Mouse (Mus musculus): ENCODE measurements around the gene Chd9. TPM values are rescaled to one million over a fixed set of nuclear protein-coding genes. Genes with fewer than 3 reads are reported as not detected.

Gene Chd9
- polyA plus RNA-seq, 1 experiment from 2014 or later, result 10.8 TPM

GRCm38 (mm10) chr8:90843127-90843526 lies 15.0 kb downstream of the Chd9 start:
- H3K4me2 ChIP-seq, result no peak overlapping the region
- DNase-seq (no peak), ATAC-seq (ENCODE audit: low read depth) (no peak)
- H3K27me3 ChIP-seq, result no peaks in the 10 kb centered on the region
- H3K9ac ChIP-seq, result no peak overlapping the region
- 66% methylated on average over 6 of the region's 6 CpGs for WGBS (ENCODE audit: insufficient replicate concordance)
- H3K27ac ChIP-seq, result no peak overlapping the region
- no peaks in the 10 kb centered on the region for H3K36me3 ChIP-seq
- no peaks in the 10 kb centered on the region for H3K9me3 ChIP-seq (replicated peaks)
- H3K4me3 ChIP-seq (replicated peaks), result no peak overlapping the region
- no peaks in the 10 kb centered on the region for H3K4me1 ChIP-seq (replicated peaks)

DNA sequence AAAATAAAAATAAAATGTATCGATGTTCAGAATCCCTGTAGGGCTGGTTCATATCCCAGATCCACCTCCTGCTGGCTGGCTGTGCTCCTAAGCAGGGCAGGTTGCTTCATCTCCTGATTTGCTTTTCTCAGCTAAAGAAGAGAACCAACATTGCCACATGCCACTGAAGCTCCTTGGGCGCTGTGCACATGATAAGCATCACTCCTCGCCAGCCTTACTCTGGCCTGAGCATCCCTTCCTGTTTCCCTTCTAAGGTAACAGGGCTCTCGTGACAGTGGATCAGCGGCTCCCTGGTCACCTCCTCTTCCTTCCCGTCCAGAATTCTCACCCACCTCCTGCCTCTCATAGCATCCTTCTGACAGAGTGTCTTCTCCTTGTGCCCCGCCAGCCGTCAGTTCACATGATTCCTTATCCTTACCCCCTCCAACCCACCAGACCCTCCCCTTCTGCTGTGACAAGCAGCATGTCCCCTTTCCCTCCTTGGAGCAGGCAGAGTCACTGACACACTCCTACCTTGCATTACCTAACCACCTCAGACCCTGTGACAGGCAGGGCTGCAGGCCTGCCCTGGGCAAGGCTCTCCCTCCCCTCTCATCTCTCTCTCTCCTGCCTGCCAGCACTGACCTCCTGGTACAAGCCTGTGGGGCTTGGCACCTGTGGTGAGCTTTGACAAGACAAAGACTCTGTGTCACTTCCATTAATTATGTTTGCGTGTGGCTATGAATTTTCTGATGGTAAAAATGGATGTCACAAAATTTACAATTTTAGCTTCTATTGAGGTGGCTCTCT lies 16.2 kb downstream of the Chd9 start:
- no peak overlapping the region for H3K4me3 ChIP-seq (replicated peaks)
- no peak overlapping the region for H3K27ac ChIP-seq
- 54% methylated on average over 9 of the region's 9 CpGs for WGBS (ENCODE audit: insufficient replicate concordance)
- no peak overlapping the region for H3K4me2 ChIP-seq
- no peaks in the 10 kb centered on the region for H3K4me1 ChIP-seq (replicated peaks)
- no peaks in the 10 kb centered on the region for H3K9me3 ChIP-seq (replicated peaks)
- H3K27me3 ChIP-seq, result no peaks in the 10 kb centered on the region
- DNase-seq (no peak), ATAC-seq (ENCODE audit: low read depth) (no peak)
- no peak overlapping the region for H3K9ac ChIP-seq
- H3K36me3 ChIP-seq, result no peaks in the 10 kb centered on the region

GRCm38 (mm10) chr8:90847980-90848379 lies 19.8 kb downstream of the Chd9 start:
- H3K9ac ChIP-seq, result no peak overlapping the region
- no peaks in the 10 kb centered on the region for H3K27me3 ChIP-seq
- 71% methylated on average over 7 of the region's 7 CpGs for WGBS (ENCODE audit: insufficient replicate concordance)
- no peak overlapping the region for H3K27ac ChIP-seq
- no peaks in the 10 kb centered on the region for H3K4me1 ChIP-seq (replicated peaks)
- no peak overlapping the region for H3K4me3 ChIP-seq (replicated peaks)
- no peak for ATAC-seq (ENCODE audit: low read depth)
- H3K36me3 ChIP-seq, result no peaks in the 10 kb centered on the region
- no peak for DNase-seq
- H3K9me3 ChIP-seq (replicated peaks), result no peaks in the 10 kb centered on the region
- H3K4me2 ChIP-seq, result no peak overlapping the region

DNA sequence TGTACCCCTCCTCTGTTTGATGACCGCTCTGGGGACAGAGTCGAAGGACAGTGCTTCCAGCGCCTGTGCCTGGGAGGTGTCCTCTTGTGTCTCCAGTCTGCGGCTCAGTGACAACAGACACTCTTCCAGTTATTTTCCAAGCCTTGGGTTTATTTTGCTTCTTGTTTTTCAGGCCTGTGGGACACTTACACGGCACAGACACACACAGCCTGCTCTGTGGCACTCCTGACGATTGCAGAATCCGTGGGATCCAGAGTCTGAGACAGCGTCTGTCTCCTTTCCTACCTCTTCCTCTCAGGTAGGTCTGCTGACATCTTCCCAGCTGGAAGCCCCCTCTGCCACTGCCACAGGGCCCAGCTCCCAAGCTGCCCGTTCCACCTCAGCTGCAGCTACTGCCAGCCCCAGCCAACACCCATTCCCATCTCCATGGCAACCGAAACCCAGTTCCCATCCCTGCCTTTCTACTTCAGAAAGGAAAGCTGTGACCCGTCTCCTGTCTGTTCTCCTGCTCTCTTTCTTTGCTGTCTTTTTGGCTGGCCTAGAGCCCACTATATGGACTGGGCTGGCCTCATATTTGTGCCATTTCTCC lies 21.4 kb downstream of the Chd9 start:
- no peaks in the 10 kb centered on the region for H3K27me3 ChIP-seq
- peaks cover 3% of the 10 kb centered on the region for H3K4me1 ChIP-seq (replicated peaks)
- no peak for ATAC-seq (ENCODE audit: low read depth)
- no peak overlapping the region for H3K4me3 ChIP-seq (replicated peaks)
- DNase-seq, result no peak
- 70% methylated on average over 11 of the region's 11 CpGs for WGBS (ENCODE audit: insufficient replicate concordance)
- no peak overlapping the region for H3K4me2 ChIP-seq
- no peaks in the 10 kb centered on the region for H3K9me3 ChIP-seq (replicated peaks)
- H3K36me3 ChIP-seq, result no peaks in the 10 kb centered on the region
- H3K27ac ChIP-seq, result no peak overlapping the region
- H3K9ac ChIP-seq, result no peak overlapping the region

DNA sequence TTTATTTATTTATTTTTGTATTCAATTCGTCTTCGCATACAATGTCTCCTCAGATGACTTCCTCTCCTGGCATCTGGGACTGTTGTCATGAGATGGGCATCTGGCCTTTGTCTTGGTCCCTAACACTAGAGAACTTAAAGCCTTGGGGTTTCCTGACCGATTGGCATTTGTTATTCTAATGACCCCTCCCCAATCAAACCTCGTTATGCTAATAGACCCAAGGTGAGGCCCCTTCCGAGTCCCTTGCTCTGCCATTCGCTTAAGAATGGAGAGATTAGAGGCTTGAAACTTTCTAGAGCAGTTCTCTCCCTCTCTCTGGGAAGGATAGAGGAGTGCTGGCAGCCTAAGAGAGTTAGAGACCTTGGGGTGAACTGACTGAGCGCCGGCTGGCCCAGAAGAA lies 23.4 kb downstream of the Chd9 start:
- H3K4me2 ChIP-seq, result no peak overlapping the region
- DNase-seq, result no peak
- WGBS (ENCODE audit: insufficient replicate concordance), result 62% methylated on average over 8 of the region's 8 CpGs

GRCm38 (mm10) chr8:90853971-90854670 lies 26.0 kb downstream of the Chd9 start:
- H3K4me2 ChIP-seq, result no peak overlapping the region
- no peak overlapping the region for H3K9ac ChIP-seq
- ATAC-seq (ENCODE audit: low read depth) (no peak), DNase-seq (no peak)
- no peaks in the 10 kb centered on the region for H3K9me3 ChIP-seq (replicated peaks)
- 68% methylated on average over 9 of the region's 9 CpGs for WGBS (ENCODE audit: insufficient replicate concordance)
- H3K4me3 ChIP-seq (replicated peaks), result no peak overlapping the region
- no peaks in the 10 kb centered on the region for H3K27me3 ChIP-seq
- H3K36me3 ChIP-seq, result no peaks in the 10 kb centered on the region
- H3K27ac ChIP-seq, result no peak overlapping the region
- peaks cover 8% of the 10 kb centered on the region for H3K4me1 ChIP-seq (replicated peaks)

More for the DNA sequence above, 23.4 kb downstream of the Chd9 start:
- H3K9me3 ChIP-seq (replicated peaks), result no peaks in the 10 kb centered on the region
- H3K27ac ChIP-seq, result no peak overlapping the region
- no peak overlapping the region for H3K4me3 ChIP-seq (replicated peaks)
- peaks cover 8% of the 10 kb centered on the region for H3K4me1 ChIP-seq (replicated peaks)
- H3K9ac ChIP-seq, result no peak overlapping the region
- H3K27me3 ChIP-seq, result no peaks in the 10 kb centered on the region
- ATAC-seq (ENCODE audit: low read depth), result no peak
- H3K36me3 ChIP-seq, result no peaks in the 10 kb centered on the region

DNA sequence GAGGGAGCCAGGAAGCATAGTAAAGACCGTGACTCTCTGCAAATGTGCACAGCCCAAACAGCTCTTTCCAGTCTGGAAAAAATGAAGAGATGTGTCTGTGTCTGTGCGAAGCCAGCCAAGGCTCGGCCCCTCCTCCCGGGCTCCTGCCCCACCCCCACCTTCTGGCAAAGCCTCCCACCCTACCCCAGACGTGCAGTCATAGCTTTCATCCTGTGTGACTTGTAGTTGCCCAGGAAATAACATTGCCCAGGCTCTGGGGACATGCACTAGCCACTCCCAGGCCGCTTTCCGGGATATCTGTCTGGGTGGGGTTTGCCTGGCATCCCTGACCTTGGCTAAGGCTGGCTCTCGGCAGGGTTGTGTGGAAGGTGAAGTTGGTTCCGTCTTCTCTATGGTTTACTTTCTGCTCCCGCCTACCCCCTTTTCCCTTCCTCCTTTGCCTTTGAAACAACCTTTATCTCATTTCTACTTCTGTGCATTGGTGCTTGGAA lies 26.6 kb downstream of the Chd9 start:
- DNase-seq (no peak), ATAC-seq (ENCODE audit: low read depth) (no peak)
- H3K36me3 ChIP-seq, result no peaks in the 10 kb centered on the region
- H3K9ac ChIP-seq, result no peak overlapping the region
- H3K4me1 ChIP-seq (replicated peaks), result peaks cover 8% of the 10 kb centered on the region
- H3K4me2 ChIP-seq, result 0 out of 2 replicates have a peak overlapping the region, but pooled peaks have one; percentile 3
- 14% methylated on average over 10 of the region's 10 CpGs for WGBS (ENCODE audit: insufficient replicate concordance)
- no peak overlapping the region for H3K27ac ChIP-seq
- H3K27me3 ChIP-seq, result no peaks in the 10 kb centered on the region
- no peaks in the 10 kb centered on the region for H3K9me3 ChIP-seq (replicated peaks)
- H3K4me3 ChIP-seq (replicated peaks), result no peak overlapping the region

DNA sequence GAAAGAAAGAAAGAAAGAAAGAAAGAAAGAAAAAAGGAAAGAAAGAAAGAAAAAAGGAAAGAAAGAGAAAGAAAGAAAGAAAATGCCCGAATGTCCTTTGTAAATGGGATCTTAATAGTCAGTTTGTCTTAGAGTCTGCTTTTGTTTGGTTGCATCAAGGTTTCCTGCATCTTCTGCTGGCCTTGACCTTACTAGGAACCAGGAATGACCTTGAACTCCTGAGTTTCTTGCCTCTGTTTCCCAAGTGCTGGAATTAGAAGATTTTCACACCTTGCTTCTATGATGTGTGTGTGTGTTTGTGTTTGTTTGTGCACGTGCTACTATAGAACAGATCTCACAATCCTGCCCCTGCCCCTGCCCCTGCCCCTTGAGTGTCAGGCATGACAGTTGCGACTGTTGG lies 28.0 kb downstream of the Chd9 start:
- Histone ChIP-seq H3K27me3 (no peaks in the 10 kb centered on the region), H3K9me3 (replicated peaks) (no peaks in the 10 kb centered on the region), H3K4me2 (no peak overlapping the region), H3K27ac (no peak overlapping the region), H3K4me3 (replicated peaks) (no peak overlapping the region), H3K9ac (no peak overlapping the region), H3K4me1 (replicated peaks) (peaks cover 9% of the 10 kb centered on the region), H3K36me3 (no peaks in the 10 kb centered on the region)
- DNase-seq, result no peak
- 59% methylated on average over 3 of the region's 3 CpGs for WGBS (ENCODE audit: insufficient replicate concordance)
- no peak for ATAC-seq (ENCODE audit: low read depth)

DNA sequence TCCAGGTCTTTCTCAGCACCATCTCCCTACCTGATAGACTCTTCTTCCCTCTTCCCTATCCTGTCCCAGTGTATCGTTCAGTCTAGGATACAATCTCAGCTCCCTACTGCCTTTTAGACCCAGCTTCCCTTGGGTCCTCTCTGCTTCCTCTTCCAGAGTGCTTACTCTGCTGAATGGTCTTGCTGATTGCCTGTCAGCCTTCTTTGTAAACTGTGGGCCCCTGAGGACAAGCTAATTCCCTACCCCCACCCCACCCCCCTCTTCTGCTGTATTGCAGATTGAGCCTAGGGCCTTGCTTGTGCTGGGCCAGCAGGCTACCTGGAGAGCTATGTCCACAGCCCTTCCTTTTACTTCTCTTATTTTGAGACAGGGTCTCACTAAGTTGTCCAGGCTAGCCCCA lies 28.8 kb downstream of the Chd9 start:
- Histone ChIP-seq H3K27ac (no peak overlapping the region), H3K4me1 (replicated peaks) (peaks cover 16% of the 10 kb centered on the region), H3K4me3 (replicated peaks) (no peak overlapping the region), H3K4me2 (no peak overlapping the region), H3K36me3 (no peaks in the 10 kb centered on the region), H3K9ac (no peak overlapping the region), H3K9me3 (replicated peaks) (no peaks in the 10 kb centered on the region), H3K27me3 (no peaks in the 10 kb centered on the region)
- DNase-seq (no peak), ATAC-seq (ENCODE audit: low read depth) (0 out of 2 replicates have a peak, but pooled peaks have one; percentile 12)
- WGBS (ENCODE audit: insufficient replicate concordance), result 30% methylated on average over 1 of the region's 1 CpGs

- no peak for DNase-seq
- no peak overlapping the region for H3K4me2 ChIP-seq
- no peak overlapping the region for H3K4me3 ChIP-seq (replicated peaks)
- H3K27me3 ChIP-seq, result no peaks in the 10 kb centered on the region
- H3K9me3 ChIP-seq (replicated peaks), result no peaks in the 10 kb centered on the region
- ATAC-seq (ENCODE audit: low read depth), result no peak
- H3K9ac ChIP-seq, result no peak overlapping the region
- peaks cover 20% of the 10 kb centered on the region for H3K4me1 ChIP-seq (replicated peaks)
- H3K36me3 ChIP-seq, result no peaks in the 10 kb centered on the region
- WGBS (ENCODE audit: insufficient replicate concordance), result 87% methylated on average over 2 of the region's 2 CpGs
- H3K27ac ChIP-seq, result no peak overlapping the region
These were observed 29.9 kb downstream of the Chd9 start for GRCm38 (mm10) chr8:90858071-90858470.

- Histone ChIP-seq H3K27ac (0 out of 2 replicates have a peak overlapping the region, but pooled peaks have one; percentile 39), H3K36me3 (no peaks in the 10 kb centered on the region), H3K9me3 (replicated peaks) (no peaks in the 10 kb centered on the region), H3K9ac (no peak overlapping the region), H3K27me3 (no peaks in the 10 kb centered on the region), H3K4me2 (peak overlapping the region; percentile 11; the same call in 1 of the 2 replicates), H3K4me3 (replicated peaks) (no peak overlapping the region), H3K4me1 (replicated peaks) (peaks cover 12% of the 10 kb centered on the region)
- ATAC-seq (ENCODE audit: low read depth) (no peak), DNase-seq (no peak)
- 15% methylated on average over 9 of the region's 9 CpGs for WGBS (ENCODE audit: insufficient replicate concordance)
These were observed 33.3 kb downstream of the Chd9 start for GRCm38 (mm10) chr8:90861266-90861944.
